Mouse (Mus musculus): Measurements from ENCODE around the gene Mki67. TPM values are rescaled to one million over a fixed set of nuclear protein-coding genes. Genes with fewer than 3 reads are reported as not detected.
"Not testable (repeated sequence)": the region's sequence is repeated elsewhere in the genome, so short reads cannot be mapped to it uniquely, and the experiment has no call there.

Mki67 gene
- polyA plus RNA-seq, 1 experiment: 0.28 TPM

- Histone ChIP-seq H3K4me3 (ENCODE audit: insufficient read depth, low read depth, low read length) (no peak overlapping the region), H3K27ac (ENCODE audit: insufficient read depth, low read depth, low read length) (no peak overlapping the region), H3K27me3 (replicated peaks; ENCODE audit: control insufficient read depth, insufficient read depth, low read length) (no peaks in the 10 kb centered on the region), H3K4me1 (ENCODE audit: control insufficient read depth, insufficient read depth, low read length) (no peaks in the 10 kb centered on the region), H3K36me3 (ENCODE audit: control insufficient read depth, insufficient read depth, low read length) (no peaks in the 10 kb centered on the region)
- DNase-seq: no peak
- TF ChIP-seq POLR2A (IDR thresholded peaks at IDR 0.05; ENCODE audit: low read depth, low read length) (no peak), CTCF (conservative IDR thresholded peaks at IDR 0.05; ENCODE audit: insufficient read depth, insufficient read length, low read depth, low read length) (no peak)
- WGBS: 97% methylated on average over 5 of the region's 5 CpGs
These were observed 21.4 kb downstream of the Mki67 start for GRCm38 (mm10) chr7:135694796-135695195.

DNA sequence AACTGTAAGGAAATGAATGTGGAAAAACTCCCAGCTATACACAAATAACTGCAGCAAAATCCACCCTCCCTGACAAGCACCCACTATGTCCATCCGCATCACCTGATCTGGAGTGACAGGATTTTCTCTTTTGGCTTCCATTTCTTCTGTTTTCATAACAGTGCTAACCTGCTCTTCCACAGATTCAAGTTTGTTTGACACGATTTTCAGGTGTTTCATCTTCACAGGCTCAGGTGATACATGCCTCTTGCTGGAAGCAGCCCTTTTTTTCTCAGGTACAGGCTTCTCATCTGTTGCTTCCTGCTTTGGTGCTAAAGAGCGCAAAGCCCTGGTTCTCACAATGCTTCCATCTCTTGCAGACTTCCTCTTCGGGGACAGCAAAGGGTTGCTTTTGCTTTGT, 22.0 kb downstream of the Mki67 start:
- Histone ChIP-seq H3K27me3 (replicated peaks; ENCODE audit: control insufficient read depth, insufficient read depth, low read length) (no peaks in the 10 kb centered on the region), H3K4me3 (ENCODE audit: insufficient read depth, low read depth, low read length) (no peak overlapping the region), H3K36me3 (ENCODE audit: control insufficient read depth, insufficient read depth, low read length) (no peaks in the 10 kb centered on the region), H3K27ac (ENCODE audit: insufficient read depth, low read depth, low read length) (no peak overlapping the region), H3K4me1 (ENCODE audit: control insufficient read depth, insufficient read depth, low read length) (no peaks in the 10 kb centered on the region)
- 96% methylated on average over 4 of the region's 4 CpGs for WGBS
- no peak for TF ChIP-seq POLR2A (IDR thresholded peaks at IDR 0.05; ENCODE audit: low read depth, low read length)
- no peak for DNase-seq

DNA sequence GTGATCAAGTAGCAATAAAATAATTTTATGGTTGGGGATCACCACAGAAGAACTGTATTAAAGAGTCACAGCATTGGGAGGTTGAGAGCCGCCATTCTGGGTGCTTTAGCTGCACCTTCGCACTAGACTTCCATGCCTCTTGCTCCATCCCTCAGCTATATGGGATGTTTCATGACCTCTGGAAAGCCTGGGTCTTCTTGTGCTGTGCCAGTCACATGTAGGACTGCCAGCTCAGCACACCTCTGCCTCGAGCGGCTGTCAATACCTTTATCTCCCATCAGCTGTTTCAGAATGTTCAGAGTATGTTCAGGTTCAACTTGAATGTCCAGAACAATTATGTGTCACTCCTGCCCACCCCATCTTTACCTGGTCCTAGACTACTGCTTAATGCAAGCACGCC, 24.2 kb downstream of the Mki67 start:
- Histone ChIP-seq H3K4me3 (ENCODE audit: insufficient read depth, low read depth, low read length) (no peak overlapping the region), H3K4me1 (ENCODE audit: control insufficient read depth, insufficient read depth, low read length) (no peaks in the 10 kb centered on the region), H3K36me3 (ENCODE audit: control insufficient read depth, insufficient read depth, low read length) (no peaks in the 10 kb centered on the region), H3K27me3 (replicated peaks; ENCODE audit: control insufficient read depth, insufficient read depth, low read length) (no peaks in the 10 kb centered on the region), H3K27ac (ENCODE audit: insufficient read depth, low read depth, low read length) (no peak overlapping the region)
- 96% methylated on average over 5 of the region's 5 CpGs for WGBS
- TF ChIP-seq CTCF (conservative IDR thresholded peaks at IDR 0.05; ENCODE audit: insufficient read depth, insufficient read length, low read depth, low read length) (no peak), POLR2A (IDR thresholded peaks at IDR 0.05; ENCODE audit: low read depth, low read length) (no peak)
- no peak for DNase-seq

DNA sequence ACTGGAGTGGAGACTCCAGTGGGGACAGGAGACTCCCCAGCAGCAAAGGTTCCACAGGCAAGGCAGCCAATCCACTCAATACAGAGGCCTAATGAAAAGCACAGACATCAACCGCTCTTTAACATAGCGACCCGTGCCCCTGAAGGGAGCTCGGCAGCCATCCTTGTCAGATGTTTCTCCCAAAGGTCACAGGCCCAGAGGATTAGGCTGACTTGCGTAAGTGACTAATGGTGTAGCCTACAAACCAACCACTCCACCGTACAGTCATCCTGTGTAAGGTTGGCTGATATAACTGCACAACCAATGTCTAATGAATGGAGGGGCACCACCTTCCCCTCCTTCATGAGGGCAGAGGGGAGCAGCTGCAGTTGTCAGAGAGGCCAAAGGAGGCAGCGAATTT, 26.8 kb downstream of the Mki67 start:
- Histone ChIP-seq H3K36me3 (ENCODE audit: control insufficient read depth, insufficient read depth, low read length) (no peaks in the 10 kb centered on the region), H3K4me1 (ENCODE audit: control insufficient read depth, insufficient read depth, low read length) (no peaks in the 10 kb centered on the region), H3K4me3 (ENCODE audit: insufficient read depth, low read depth, low read length) (no peak overlapping the region), H3K27me3 (replicated peaks; ENCODE audit: control insufficient read depth, insufficient read depth, low read length) (no peaks in the 10 kb centered on the region), H3K27ac (ENCODE audit: insufficient read depth, low read depth, low read length) (no peak overlapping the region)
- WGBS: 95% methylated on average over 7 of the region's 7 CpGs
- TF ChIP-seq POLR2A (IDR thresholded peaks at IDR 0.05; ENCODE audit: low read depth, low read length): no peak
- TF ChIP-seq CTCF (conservative IDR thresholded peaks at IDR 0.05; ENCODE audit: insufficient read depth, insufficient read length, low read depth, low read length): no peak
- no peak for DNase-seq

DNA sequence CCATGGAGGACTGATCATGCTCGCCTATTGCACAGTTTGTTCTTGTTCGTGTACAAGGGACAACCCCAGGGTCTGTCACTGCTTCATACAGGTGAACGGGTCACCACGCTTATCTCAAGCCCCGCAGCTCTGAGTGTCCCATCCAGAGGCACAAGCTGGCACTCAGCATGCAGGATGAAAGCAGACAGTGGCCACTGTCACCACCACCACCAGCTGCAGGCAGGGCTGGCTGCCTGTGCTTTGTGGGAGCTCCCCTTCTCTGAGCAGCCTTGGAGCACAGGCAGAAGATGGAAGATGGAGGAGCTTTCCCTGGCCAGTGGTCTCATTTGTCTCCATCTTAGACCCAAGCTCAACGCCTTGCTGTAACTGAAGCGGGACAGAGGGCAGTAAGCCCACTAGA, 31.2 kb downstream of the Mki67 start:
- Histone ChIP-seq H3K27ac (ENCODE audit: insufficient read depth, low read depth, low read length) (no peak overlapping the region), H3K4me1 (ENCODE audit: control insufficient read depth, insufficient read depth, low read length) (no peaks in the 10 kb centered on the region), H3K36me3 (ENCODE audit: control insufficient read depth, insufficient read depth, low read length) (no peaks in the 10 kb centered on the region), H3K27me3 (replicated peaks; ENCODE audit: control insufficient read depth, insufficient read depth, low read length) (no peaks in the 10 kb centered on the region), H3K4me3 (ENCODE audit: insufficient read depth, low read depth, low read length) (no peak overlapping the region)
- TF ChIP-seq POLR2A (IDR thresholded peaks at IDR 0.05; ENCODE audit: low read depth, low read length) (no peak), CTCF (conservative IDR thresholded peaks at IDR 0.05; ENCODE audit: insufficient read depth, insufficient read length, low read depth, low read length) (no peak)
- no peak for DNase-seq
- 94% methylated on average over 7 of the region's 7 CpGs for WGBS

DNA sequence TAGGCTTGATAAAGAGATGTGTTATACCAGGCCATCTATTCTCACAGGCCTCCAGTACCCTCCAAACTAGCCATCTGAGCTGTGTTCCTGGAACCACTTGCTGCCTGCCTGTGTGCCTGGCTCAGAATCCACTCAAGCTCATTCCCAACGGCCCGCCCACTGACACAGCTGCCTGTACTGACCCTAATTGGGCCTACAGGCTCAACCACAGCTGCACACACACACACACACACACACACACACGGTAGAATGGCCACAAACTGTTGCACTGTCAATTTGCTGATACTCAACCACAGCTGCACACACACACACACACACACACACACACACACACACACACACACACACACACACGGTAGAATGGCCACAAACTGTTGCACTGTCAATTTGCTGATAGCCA, 32.1 kb downstream of the Mki67 start:
- WGBS: 63% methylated on average over 4 of the region's 4 CpGs
- DNase-seq; H3K27me3 ChIP-seq (replicated peaks; ENCODE audit: control insufficient read depth, insufficient read depth, low read length): not testable (repeated sequence)

GRCm38 (mm10) chr7:135680334-135680733, 35.8 kb downstream of the Mki67 start:
- TF ChIP-seq POLR2A (IDR thresholded peaks at IDR 0.05; ENCODE audit: low read depth, low read length) (no peak), CTCF (conservative IDR thresholded peaks at IDR 0.05; ENCODE audit: insufficient read depth, insufficient read length, low read depth, low read length) (peak; percentile 85)
- H3K36me3 ChIP-seq (ENCODE audit: control insufficient read depth, insufficient read depth, low read length): no peaks in the 10 kb centered on the region
- no peak overlapping the region for H3K27ac ChIP-seq (ENCODE audit: insufficient read depth, low read depth, low read length)
- no peak overlapping the region for H3K4me3 ChIP-seq (ENCODE audit: insufficient read depth, low read depth, low read length)
- WGBS: 72% methylated on average over 5 of the region's 5 CpGs
- no peaks in the 10 kb centered on the region for H3K4me1 ChIP-seq (ENCODE audit: control insufficient read depth, insufficient read depth, low read length)
- peak; percentile 53 for DNase-seq
- no peaks in the 10 kb centered on the region for H3K27me3 ChIP-seq (replicated peaks; ENCODE audit: control insufficient read depth, insufficient read depth, low read length)

More for the DNA sequence above, 32.1 kb downstream of the Mki67 start:
- H3K27ac ChIP-seq (ENCODE audit: insufficient read depth, low read depth, low read length); H3K36me3 ChIP-seq (ENCODE audit: control insufficient read depth, insufficient read depth, low read length); H3K4me3 ChIP-seq (ENCODE audit: insufficient read depth, low read depth, low read length); H3K4me1 ChIP-seq (ENCODE audit: control insufficient read depth, insufficient read depth, low read length): not testable (repeated sequence)

DNA sequence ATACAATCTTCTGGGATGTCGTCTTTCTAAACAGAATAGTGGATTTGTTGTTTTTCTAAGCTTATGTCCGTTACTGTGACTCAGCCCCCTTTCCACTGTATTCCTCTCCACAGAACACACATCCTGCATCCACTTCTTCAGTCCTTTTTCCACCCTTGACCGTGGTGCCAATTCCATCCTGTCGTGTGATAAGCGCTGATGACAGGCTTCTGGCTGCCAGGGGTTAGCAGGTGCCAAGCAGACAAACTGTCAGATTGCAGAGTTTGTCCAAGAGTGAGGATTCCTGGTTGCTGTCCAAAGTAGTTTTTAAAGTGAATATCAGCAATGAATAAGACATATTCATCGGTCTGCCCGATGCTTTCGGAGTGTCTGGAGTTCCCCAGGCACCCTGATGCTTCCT, 39.4 kb downstream of the Mki67 start:
- H3K4me1 ChIP-seq (ENCODE audit: control insufficient read depth, insufficient read depth, low read length): no peaks in the 10 kb centered on the region
- DNase-seq: no peak
- H3K4me3 ChIP-seq (ENCODE audit: insufficient read depth, low read depth, low read length): no peak overlapping the region
- 78% methylated on average over 8 of the region's 8 CpGs for WGBS
- TF ChIP-seq POLR2A (IDR thresholded peaks at IDR 0.05; ENCODE audit: low read depth, low read length) (no peak), CTCF (conservative IDR thresholded peaks at IDR 0.05; ENCODE audit: insufficient read depth, insufficient read length, low read depth, low read length) (no peak)
- no peak overlapping the region for H3K27ac ChIP-seq (ENCODE audit: insufficient read depth, low read depth, low read length)
- H3K36me3 ChIP-seq (ENCODE audit: control insufficient read depth, insufficient read depth, low read length): no peaks in the 10 kb centered on the region
- no peaks in the 10 kb centered on the region for H3K27me3 ChIP-seq (replicated peaks; ENCODE audit: control insufficient read depth, insufficient read depth, low read length)

All from kidney, adult 2 months (tissue).